Mouse (Mus musculus) bone marrow, adult 2 months (tissue): Measurements from ENCODE around the gene Acot11.

Source experiments
- CTCF ChIP-seq: fragments of 200-500 bp; IDR thresholded peaks from 2 replicates; pipeline ENCODE4 v1.5.1; 2011; ENCODE audit warnings: low read length, control low read depth; ENCODE audit not compliant: control insufficient read depth, insufficient read depth
- POLR2A ChIP-seq: fragments of 200-500 bp; IDR thresholded peaks from 2 replicates; pipeline ENCODE4 v1.6.1; 2011; ENCODE audit warnings: low read depth, mild to moderate bottlenecking, control low read depth, low read length, borderline replicate concordance; ENCODE audit not compliant: control insufficient read depth

GRCm38 (mm10) chr4:106807287-106807686, 2.5 kb upstream of the Acot11 start:
- TF ChIP-seq CTCF, result no peak
- TF ChIP-seq POLR2A, result no peak
